Mouse (Mus musculus): ENCODE data around the gene Fbxl21. TPM values are rescaled to one million over a fixed set of nuclear protein-coding genes. Genes with fewer than 3 reads are reported as not detected.

Fbxl21 gene
- total RNA-seq, 1 experiment, result 0.58 TPM

GRCm38 (mm10) chr13:56500636-56501035 lies 21.6 kb upstream of the Fbxl21 start:
- Histone ChIP-seq H3K27ac (ENCODE audit: insufficient read depth, low read depth, low read length, poor library complexity, severe bottlenecking) (no peak overlapping the region), H3K4me1 (ENCODE audit: control insufficient read depth in 2 of 2, insufficient read depth in 2 of 2, low read length in 2 of 2, poor library complexity in 1 of 2) (no peaks in the 10 kb centered on the region), H3K9ac (ENCODE audit: insufficient read depth, low read depth, low read length, poor library complexity, severe bottlenecking) (no peak overlapping the region), H3K9me3 (ENCODE audit: control insufficient read depth, insufficient read depth, low read depth, low read length) (no peaks in the 10 kb centered on the region), H3K4me3 (ENCODE audit: insufficient read depth in 1 of 2, low read depth in 1 of 2, low read length in 2 of 2, poor library complexity in 1 of 2, severe bottlenecking in 1 of 2) (no peak overlapping the region), H3K36me3 (ENCODE audit: control insufficient read depth, insufficient read depth, low read length, poor library complexity, severe bottlenecking) (no peaks in the 10 kb centered on the region)
- in situ Hi-C loops (cut with MboI; ENCODE audit: low sequenced_read_pairs in 2 of 2, unreplicated experiment in 2 of 2), result no loop called here
- no peak for DNase-seq (ENCODE audit: low read depth, low spot score)
- TF ChIP-seq HCFC1 (IDR thresholded peaks at IDR 0.05; ENCODE audit: borderline replicate concordance, insufficient read depth, low read length) (no peak), CHD2 (IDR thresholded peaks at IDR 0.05; ENCODE audit: low read depth, low read length) (no peak), MAFK (IDR thresholded peaks at IDR 0.05; ENCODE audit: insufficient read depth, low read depth, low read length) (no peak), ZNF384 (IDR thresholded peaks at IDR 0.05; ENCODE audit: low read depth, low read length) (no peak), ZC3H11A (IDR thresholded peaks at IDR 0.05; ENCODE audit: borderline replicate concordance, low read depth, low read length) (no peak)

DNA sequence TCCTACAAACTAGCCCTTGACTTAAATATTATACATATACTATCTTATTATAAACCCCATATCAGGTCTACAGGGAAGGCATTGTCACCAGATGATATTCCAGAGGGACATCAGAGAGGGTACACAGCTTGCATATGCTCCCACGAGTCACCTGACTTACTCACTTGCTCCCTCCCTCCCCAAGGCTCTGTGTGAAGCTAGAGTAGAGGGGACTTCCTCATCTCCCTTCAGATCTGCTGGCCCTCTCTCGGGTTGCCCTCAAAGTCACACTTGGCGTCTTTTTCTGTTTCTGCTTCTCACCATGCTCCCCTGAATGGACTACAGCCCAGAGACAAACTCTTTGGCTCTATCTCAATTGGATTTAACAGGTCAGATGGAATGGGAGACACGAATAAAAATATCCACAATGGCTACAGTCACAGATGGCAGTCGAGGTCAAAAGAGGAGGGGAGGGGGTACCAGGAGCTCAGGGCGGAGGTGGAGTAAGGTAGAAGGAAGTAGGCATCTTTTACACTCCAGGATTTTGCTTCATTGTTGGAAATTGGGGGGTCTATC lies 20.3 kb upstream of the Fbxl21 start:
- in situ Hi-C loops (cut with MboI; ENCODE audit: low sequenced_read_pairs in 2 of 2, unreplicated experiment in 2 of 2), result no loop called here
- H3K4me3 ChIP-seq (ENCODE audit: insufficient read depth in 1 of 2, low read depth in 1 of 2, low read length in 2 of 2, poor library complexity in 1 of 2, severe bottlenecking in 1 of 2), result no peak overlapping the region
- no peaks in the 10 kb centered on the region for H3K4me1 ChIP-seq (ENCODE audit: control insufficient read depth in 2 of 2, insufficient read depth in 2 of 2, low read length in 2 of 2, poor library complexity in 1 of 2)
- no peaks in the 10 kb centered on the region for H3K9me3 ChIP-seq (ENCODE audit: control insufficient read depth, insufficient read depth, low read depth, low read length)
- H3K36me3 ChIP-seq (ENCODE audit: control insufficient read depth, insufficient read depth, low read length, poor library complexity, severe bottlenecking), result no peaks in the 10 kb centered on the region
- no peak overlapping the region for H3K9ac ChIP-seq (ENCODE audit: insufficient read depth, low read depth, low read length, poor library complexity, severe bottlenecking)
- no peak for DNase-seq (ENCODE audit: low read depth, low spot score)
- H3K27ac ChIP-seq (ENCODE audit: insufficient read depth, low read depth, low read length, poor library complexity, severe bottlenecking), result no peak overlapping the region
- TF ChIP-seq HCFC1 (IDR thresholded peaks at IDR 0.05; ENCODE audit: borderline replicate concordance, insufficient read depth, low read length) (no peak), ZC3H11A (IDR thresholded peaks at IDR 0.05; ENCODE audit: borderline replicate concordance, low read depth, low read length) (no peak), CHD2 (IDR thresholded peaks at IDR 0.05; ENCODE audit: low read depth, low read length) (no peak), MAFK (IDR thresholded peaks at IDR 0.05; ENCODE audit: insufficient read depth, low read depth, low read length) (no peak)

DNA sequence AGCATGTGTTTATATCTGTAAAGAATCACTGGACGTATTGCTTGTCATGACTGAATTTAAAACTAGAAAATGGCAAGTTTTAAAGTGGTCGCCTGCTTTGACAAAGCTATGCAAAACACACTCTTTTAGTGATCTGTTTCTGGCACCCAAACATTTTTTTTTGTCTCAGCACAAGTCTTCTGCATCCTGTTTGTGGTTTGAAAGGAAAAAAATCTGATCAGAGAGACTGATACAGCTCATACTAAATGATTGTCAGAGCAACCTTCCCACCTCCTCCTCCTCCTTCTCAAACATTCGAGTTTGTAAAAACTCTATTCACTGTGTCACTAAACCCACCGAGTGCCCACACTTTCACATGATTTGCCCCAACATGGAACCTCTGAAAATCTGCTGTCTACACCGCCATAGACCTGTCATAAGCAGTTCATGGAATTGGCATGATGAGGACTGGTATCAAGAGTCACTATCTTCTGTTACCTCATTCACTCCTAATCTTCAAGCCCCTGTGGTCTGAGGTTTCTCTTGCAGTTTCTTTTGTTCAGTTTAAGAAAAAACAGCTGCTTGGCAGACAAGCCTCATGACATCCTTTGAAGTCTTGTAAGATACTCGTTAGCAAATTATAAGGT lies 15.3 kb upstream of the Fbxl21 start:
- H3K27ac ChIP-seq (ENCODE audit: insufficient read depth, low read depth, low read length, poor library complexity, severe bottlenecking), result no peak overlapping the region
- H3K36me3 ChIP-seq (ENCODE audit: control insufficient read depth, insufficient read depth, low read length, poor library complexity, severe bottlenecking), result no peaks in the 10 kb centered on the region
- TF ChIP-seq HCFC1 (IDR thresholded peaks at IDR 0.05; ENCODE audit: borderline replicate concordance, insufficient read depth, low read length) (no peak), MAFK (IDR thresholded peaks at IDR 0.05; ENCODE audit: insufficient read depth, low read depth, low read length) (no peak), ZC3H11A (IDR thresholded peaks at IDR 0.05; ENCODE audit: borderline replicate concordance, low read depth, low read length) (no peak), CHD2 (IDR thresholded peaks at IDR 0.05; ENCODE audit: low read depth, low read length) (no peak)
- no peaks in the 10 kb centered on the region for H3K9me3 ChIP-seq (ENCODE audit: control insufficient read depth, insufficient read depth, low read depth, low read length)
- in situ Hi-C loops (cut with MboI; ENCODE audit: low sequenced_read_pairs in 2 of 2, unreplicated experiment in 2 of 2), result no loop called here
- DNase-seq (ENCODE audit: low read depth, low spot score), result no peak
- no peaks in the 10 kb centered on the region for H3K4me1 ChIP-seq (ENCODE audit: control insufficient read depth in 2 of 2, insufficient read depth in 2 of 2, low read length in 2 of 2, poor library complexity in 1 of 2)
- no peak overlapping the region for H3K4me3 ChIP-seq (ENCODE audit: insufficient read depth in 1 of 2, low read depth in 1 of 2, low read length in 2 of 2, poor library complexity in 1 of 2, severe bottlenecking in 1 of 2)
- H3K9ac ChIP-seq (ENCODE audit: insufficient read depth, low read depth, low read length, poor library complexity, severe bottlenecking), result no peak overlapping the region

DNA sequence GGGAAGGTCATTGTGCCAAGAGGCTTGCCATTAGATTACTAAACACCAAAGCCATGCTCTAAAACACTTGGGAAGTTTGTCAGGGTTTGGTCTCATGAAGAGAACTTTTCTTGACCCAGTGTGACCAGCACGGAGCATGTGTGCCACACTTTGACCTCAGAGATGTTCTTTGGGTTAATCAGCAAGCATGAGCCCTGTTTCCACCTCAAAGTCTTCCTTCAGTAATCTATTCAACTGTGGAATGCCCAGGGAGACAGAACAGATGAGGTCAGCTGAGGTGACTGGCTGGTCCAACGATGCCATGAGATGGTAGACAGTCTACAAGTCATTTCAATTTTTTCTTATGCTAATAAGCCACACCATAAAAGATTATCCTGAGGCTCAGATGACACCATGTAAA lies 12.5 kb upstream of the Fbxl21 start:
- Histone ChIP-seq H3K27ac (ENCODE audit: insufficient read depth, low read depth, low read length, poor library complexity, severe bottlenecking) (no peak overlapping the region), H3K9ac (ENCODE audit: insufficient read depth, low read depth, low read length, poor library complexity, severe bottlenecking) (no peak overlapping the region), H3K4me1 (ENCODE audit: control insufficient read depth in 2 of 2, insufficient read depth in 2 of 2, low read length in 2 of 2, poor library complexity in 1 of 2) (no peaks in the 10 kb centered on the region), H3K36me3 (ENCODE audit: control insufficient read depth, insufficient read depth, low read length, poor library complexity, severe bottlenecking) (no peaks in the 10 kb centered on the region), H3K9me3 (ENCODE audit: control insufficient read depth, insufficient read depth, low read depth, low read length) (no peaks in the 10 kb centered on the region), H3K4me3 (ENCODE audit: insufficient read depth in 1 of 2, low read depth in 1 of 2, low read length in 2 of 2, poor library complexity in 1 of 2, severe bottlenecking in 1 of 2) (no peak overlapping the region)
- TF ChIP-seq ZNF384 (IDR thresholded peaks at IDR 0.05; ENCODE audit: low read depth, low read length), result no peak
- no peak for TF ChIP-seq ZC3H11A (IDR thresholded peaks at IDR 0.05; ENCODE audit: borderline replicate concordance, low read depth, low read length)
- no peak for TF ChIP-seq HCFC1 (IDR thresholded peaks at IDR 0.05; ENCODE audit: borderline replicate concordance, insufficient read depth, low read length)
- TF ChIP-seq CHD2 (IDR thresholded peaks at IDR 0.05; ENCODE audit: low read depth, low read length), result no peak
- no peak for TF ChIP-seq MAFK (IDR thresholded peaks at IDR 0.05; ENCODE audit: insufficient read depth, low read depth, low read length)
- DNase-seq (ENCODE audit: low read depth, low spot score), result no peak
- in situ Hi-C loops (cut with MboI; ENCODE audit: low sequenced_read_pairs in 2 of 2, unreplicated experiment in 2 of 2), result no loop called here

All from ES-E14 (cell line).